Mouse (Mus musculus): Measurements from ENCODE around the gene Dst. TPM values are rescaled to one million over a fixed set of nuclear protein-coding genes. Genes with fewer than 3 reads are reported as not detected.

Dst gene
- total and polyA plus RNA-seq, 2 experiments from 2014 or later, result 23.1 to 134 TPM

- Histone ChIP-seq H3K4me1 (ENCODE audit: insufficient read depth) (no peaks in the 10 kb centered on the region), H3K36me3 (ENCODE audit: insufficient read depth) (peaks cover 3% of the 10 kb centered on the region; the same call in 1 of the 2 replicates), H3K4me3 (ENCODE audit: low read depth, low read length) (no peak overlapping the region), H3K4me2 (ENCODE audit: low read depth) (no peak overlapping the region), H3K27ac (ENCODE audit: low read depth, low read length) (no peak overlapping the region), H3K27me3 (ENCODE audit: insufficient read depth, low read length) (no peaks in the 10 kb centered on the region), H3K9ac (no peak overlapping the region), H3K9me3 (ENCODE audit: low read length) (no peaks in the 10 kb centered on the region)
- ATAC-seq, result no peak
- no peak for DNase-seq
- TF ChIP-seq CTCF (IDR thresholded peaks at IDR 0.05; ENCODE audit: low read depth), result no peak
- 69% methylated on average over 6 of the region's 6 CpGs for WGBS
Measured at GRCm38 (mm10) chr1:34109599-34110210, 201.7 kb downstream of the Dst start.

- no peak for ATAC-seq
- Histone ChIP-seq H3K9me3 (ENCODE audit: low read length) (no peaks in the 10 kb centered on the region), H3K4me3 (ENCODE audit: low read depth, low read length) (no peak overlapping the region), H3K27ac (ENCODE audit: low read depth, low read length) (no peak overlapping the region), H3K4me1 (ENCODE audit: insufficient read depth) (no peaks in the 10 kb centered on the region), H3K36me3 (ENCODE audit: insufficient read depth) (peaks cover 6% of the 10 kb centered on the region; the same call in 1 of the 2 replicates), H3K27me3 (ENCODE audit: insufficient read depth, low read length) (no peaks in the 10 kb centered on the region), H3K9ac (no peak overlapping the region), H3K4me2 (ENCODE audit: low read depth) (no peak overlapping the region)
- DNase-seq, result no peak
- 76% methylated on average over 2 of the region's 2 CpGs for WGBS
- no peak for TF ChIP-seq CTCF (IDR thresholded peaks at IDR 0.05; ENCODE audit: low read depth)
Measured at GRCm38 (mm10) chr1:34110862-34111261, 202.8 kb downstream of the Dst start.

GRCm38 (mm10) chr1:34111954-34112353 lies 203.9 kb downstream of the Dst start:
- TF ChIP-seq CTCF (IDR thresholded peaks at IDR 0.05; ENCODE audit: low read depth), result no peak
- no peaks in the 10 kb centered on the region for H3K4me1 ChIP-seq (ENCODE audit: insufficient read depth)
- no peak overlapping the region for H3K4me2 ChIP-seq (ENCODE audit: low read depth)
- H3K27ac ChIP-seq (ENCODE audit: low read depth, low read length), result no peak overlapping the region
- ATAC-seq (no peak), DNase-seq (no peak)
- H3K9ac ChIP-seq, result no peak overlapping the region
- H3K4me3 ChIP-seq (ENCODE audit: low read depth, low read length), result no peak overlapping the region
- no peaks in the 10 kb centered on the region for H3K9me3 ChIP-seq (ENCODE audit: low read length)
- WGBS, result 89% methylated on average over 2 of the region's 2 CpGs
- no peaks in the 10 kb centered on the region for H3K27me3 ChIP-seq (ENCODE audit: insufficient read depth, low read length)
- peaks cover 6% of the 10 kb centered on the region; the same call in 1 of the 2 replicates for H3K36me3 ChIP-seq (ENCODE audit: insufficient read depth)

- H3K9ac ChIP-seq, result no peak overlapping the region
- no peak overlapping the region for H3K4me3 ChIP-seq (ENCODE audit: low read depth, low read length)
- DNase-seq (no peak), ATAC-seq (no peak)
- H3K27ac ChIP-seq (ENCODE audit: low read depth, low read length), result no peak overlapping the region
- no peak for TF ChIP-seq CTCF (IDR thresholded peaks at IDR 0.05; ENCODE audit: low read depth)
- 71% methylated on average over 11 of the region's 11 CpGs for WGBS
- no peaks in the 10 kb centered on the region for H3K27me3 ChIP-seq (ENCODE audit: insufficient read depth, low read length)
- peaks cover 6% of the 10 kb centered on the region; the same call in 1 of the 2 replicates for H3K36me3 ChIP-seq (ENCODE audit: insufficient read depth)
- H3K4me1 ChIP-seq (ENCODE audit: insufficient read depth), result no peaks in the 10 kb centered on the region
- no peaks in the 10 kb centered on the region for H3K9me3 ChIP-seq (ENCODE audit: low read length)
- H3K4me2 ChIP-seq (ENCODE audit: low read depth), result no peak overlapping the region
Measured at GRCm38 (mm10) chr1:34116444-34116843, 208.4 kb downstream of the Dst start.

- no peak for TF ChIP-seq CTCF (IDR thresholded peaks at IDR 0.05; ENCODE audit: low read depth)
- Histone ChIP-seq H3K36me3 (ENCODE audit: insufficient read depth) (peaks cover 6% of the 10 kb centered on the region; the same call in 1 of the 2 replicates), H3K27ac (ENCODE audit: low read depth, low read length) (no peak overlapping the region), H3K9me3 (ENCODE audit: low read length) (no peaks in the 10 kb centered on the region), H3K4me2 (ENCODE audit: low read depth) (no peak overlapping the region), H3K4me1 (ENCODE audit: insufficient read depth) (no peaks in the 10 kb centered on the region), H3K9ac (no peak overlapping the region), H3K27me3 (ENCODE audit: insufficient read depth, low read length) (no peaks in the 10 kb centered on the region), H3K4me3 (ENCODE audit: low read depth, low read length) (no peak overlapping the region)
- no peak for DNase-seq
- 88% methylated on average over 9 of the region's 9 CpGs for WGBS
- no peak for ATAC-seq
Measured at GRCm38 (mm10) chr1:34117056-34117455, 209.0 kb downstream of the Dst start.

- no peaks in the 10 kb centered on the region for H3K9me3 ChIP-seq (ENCODE audit: low read length)
Measured at GRCm38 (mm10) chr1:34117709-34118108, 209.7 kb downstream of the Dst start.

GRCm38 (mm10) chr1:34120066-34120465 lies 212.0 kb downstream of the Dst start:
- H3K27ac ChIP-seq (ENCODE audit: low read depth, low read length), result no peak overlapping the region
- no peak overlapping the region for H3K4me3 ChIP-seq (ENCODE audit: low read depth, low read length)
- H3K36me3 ChIP-seq (ENCODE audit: insufficient read depth), result no peaks in the 10 kb centered on the region
- 76% methylated on average over 6 of the region's 6 CpGs for WGBS
- ATAC-seq (no peak), DNase-seq (no peak)
- H3K9me3 ChIP-seq (ENCODE audit: low read length), result no peaks in the 10 kb centered on the region
- no peak overlapping the region for H3K9ac ChIP-seq
- TF ChIP-seq CTCF (IDR thresholded peaks at IDR 0.05; ENCODE audit: low read depth), result no peak
- H3K4me1 ChIP-seq (ENCODE audit: insufficient read depth), result no peaks in the 10 kb centered on the region
- no peak overlapping the region for H3K4me2 ChIP-seq (ENCODE audit: low read depth)
- no peaks in the 10 kb centered on the region for H3K27me3 ChIP-seq (ENCODE audit: insufficient read depth, low read length)

More at GRCm38 (mm10) chr1:34117709-34118108, 209.7 kb downstream of the Dst start:
- Histone ChIP-seq H3K9ac (no peak overlapping the region), H3K27me3 (ENCODE audit: insufficient read depth, low read length) (no peaks in the 10 kb centered on the region), H3K27ac (ENCODE audit: low read depth, low read length) (no peak overlapping the region), H3K4me2 (ENCODE audit: low read depth) (no peak overlapping the region), H3K36me3 (ENCODE audit: insufficient read depth) (peaks cover 6% of the 10 kb centered on the region; the same call in 1 of the 2 replicates), H3K4me3 (ENCODE audit: low read depth, low read length) (no peak overlapping the region), H3K4me1 (ENCODE audit: insufficient read depth) (no peaks in the 10 kb centered on the region)
- WGBS, result 24% methylated on average over 3 of the region's 3 CpGs
- DNase-seq (peak; percentile 50), ATAC-seq (peak; percentile 70; the same call in 1 of the 2 replicates)
- TF ChIP-seq CTCF (IDR thresholded peaks at IDR 0.05; ENCODE audit: low read depth), result peak; percentile 63
